Mouse (Mus musculus) liver, adult 2 months (tissue): ENCODE measurements around the gene Herc4.

Experiments used
- CTCF ChIP-seq: fragments of 200-500 bp; IDR thresholded peaks from 2 replicates; pipeline ENCODE4 v1.5.1; 2011; ENCODE audit warnings: low read depth, low read length, control low read depth
- POLR2A ChIP-seq: fragments of 200-500 bp; IDR thresholded peaks from 2 replicates; pipeline ENCODE4 v1.6.1; 2011; ENCODE audit warnings: low read length, control low read depth; ENCODE audit not compliant: insufficient read depth; ENCODE audit errors: extremely low read depth

DNA sequence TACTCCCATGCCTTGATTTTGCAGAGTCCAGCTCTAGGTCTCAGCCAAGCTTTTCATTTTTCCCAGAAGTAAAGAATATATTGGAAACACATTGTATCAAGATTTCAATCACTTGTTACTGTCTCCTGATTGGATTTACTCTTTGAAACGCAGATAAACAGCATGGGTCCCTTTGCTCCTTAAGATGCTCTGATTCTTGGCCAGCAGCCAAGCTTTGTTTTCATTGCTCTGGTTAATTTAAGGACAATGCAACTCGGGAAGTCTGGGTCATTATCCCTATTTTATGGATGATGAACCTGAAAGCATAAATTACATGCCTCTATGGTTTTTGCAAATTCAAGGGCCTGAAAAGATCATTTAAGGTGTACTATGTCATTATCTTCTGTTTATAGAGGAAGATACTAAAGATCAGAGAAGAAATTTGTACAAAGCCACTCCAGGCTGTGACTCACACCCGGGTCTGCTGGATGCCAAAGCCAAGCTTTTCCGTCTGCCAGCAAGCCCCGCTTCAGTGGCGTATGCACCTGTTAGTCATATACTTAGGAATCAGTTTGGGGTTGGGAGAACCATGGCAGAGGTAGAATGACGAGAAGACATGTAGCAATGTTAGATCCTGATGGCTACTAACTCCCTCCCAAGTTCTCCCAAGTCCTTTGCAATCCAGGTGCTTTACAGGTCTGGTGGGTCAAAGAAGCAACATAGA lies 22.4 kb upstream of the Herc4 start:
- no peak for TF ChIP-seq POLR2A
- TF ChIP-seq CTCF = no peak
